Mouse (Mus musculus): ENCODE measurements at regions not wholly inside any gene's neighbourhood (a gene's known extent, or its start where the extent isn't known, plus 50 kb on each side); places are given as distances from the start of the nearest gene placed in this dataset.

- no peak for TF ChIP-seq CTCF (IDR thresholded peaks at IDR 0.05; ENCODE audit: insufficient read depth, low read length)
- TF ChIP-seq POLR2A (IDR thresholded peaks at IDR 0.05; ENCODE audit: borderline replicate concordance, extremely low read depth, low read depth, low read length) = no peak
Observed at GRCm38 (mm10) chr10:119319953-119320352, 80.1 kb upstream of the Cand1 start.

Data from lung, adult 2 months (tissue).